Mouse (Mus musculus) lung, postnatal 14 days (tissue): ENCODE data around the gene Ube2q2.
"Not testable (repeated sequence)": the region's sequence is repeated elsewhere in the genome, so short reads cannot be mapped to it uniquely, and the experiment has no call there.

Experiments used
- DNase-seq: peaks from one replicate; pipeline ENCODE4 v3.0.0; 2021

The Ube2q2 gene

GRCm38 (mm10) chr9:55243280-55243679 is 94.6 kb downstream of the Ube2q2 start:
- no peak for DNase-seq

DNA sequence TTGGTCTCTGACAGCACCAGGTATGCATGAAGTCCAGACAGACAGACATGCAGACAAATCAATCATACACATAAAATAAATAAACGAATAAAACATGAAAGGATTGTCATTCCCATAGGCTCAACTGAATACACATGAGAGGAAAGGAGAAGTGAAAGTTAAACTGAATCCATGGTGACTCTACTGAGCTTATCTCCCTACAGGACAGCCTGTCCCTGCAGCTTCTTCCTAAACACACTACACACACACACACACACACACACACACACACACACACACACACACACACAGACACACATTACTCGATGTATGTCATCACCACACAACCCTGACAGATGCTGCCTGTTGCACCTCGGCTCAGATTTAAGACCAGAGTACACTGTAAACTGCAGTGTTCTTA is 95.4 kb downstream of the Ube2q2 start:
- DNase-seq, result no peak

GRCm38 (mm10) chr9:55245057-55245750 is 96.5 kb downstream of the Ube2q2 start:
- DNase-seq, result not testable (repeated sequence)

DNA sequence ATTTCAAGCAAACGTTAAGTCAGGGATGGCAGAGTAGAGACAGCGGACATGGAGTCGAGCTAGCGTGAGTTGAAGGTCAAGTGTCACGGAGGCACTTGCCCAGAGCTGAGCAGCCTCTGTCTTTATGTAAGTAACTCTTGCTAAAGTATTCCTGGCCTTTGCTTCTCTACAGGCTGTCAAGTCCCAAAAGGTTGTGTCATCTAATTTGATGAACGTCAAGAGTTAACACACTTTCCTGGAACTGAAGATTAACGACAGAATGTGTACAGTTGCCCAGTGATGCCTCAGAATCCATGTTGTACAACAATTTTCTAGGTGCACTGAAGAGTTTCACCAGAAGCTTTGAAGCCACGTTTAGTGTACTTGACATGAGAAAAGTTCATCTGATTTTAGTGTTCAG is 97.8 kb downstream of the Ube2q2 start:
- DNase-seq, result no peak

DNA sequence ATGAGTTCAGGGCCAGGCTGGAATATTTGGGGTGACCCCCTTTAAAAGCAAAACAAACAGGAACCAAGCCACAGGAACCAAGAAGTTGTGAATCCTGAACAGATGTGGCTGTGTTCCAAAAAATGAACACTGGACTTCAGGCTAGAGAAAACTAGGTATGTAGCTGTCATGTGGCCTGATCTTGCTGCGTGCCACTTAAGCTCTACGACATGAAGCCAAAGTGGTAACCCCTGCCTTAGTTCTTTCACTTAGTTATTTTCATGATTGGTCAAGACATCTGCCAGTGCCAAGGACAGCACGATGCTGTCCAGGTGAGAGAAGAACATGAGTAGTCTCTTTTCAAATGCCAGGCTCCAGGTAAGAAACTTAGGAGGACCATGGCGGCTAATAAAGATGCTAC is 98.3 kb downstream of the Ube2q2 start:
- no peak for DNase-seq

- DNase-seq, result no peak
Measured at GRCm38 (mm10) chr9:55248465-55248864, 99.8 kb downstream of the Ube2q2 start.

GRCm38 (mm10) chr9:55250595-55251247 is 102.1 kb downstream of the Ube2q2 start:
- no peak for DNase-seq

DNA sequence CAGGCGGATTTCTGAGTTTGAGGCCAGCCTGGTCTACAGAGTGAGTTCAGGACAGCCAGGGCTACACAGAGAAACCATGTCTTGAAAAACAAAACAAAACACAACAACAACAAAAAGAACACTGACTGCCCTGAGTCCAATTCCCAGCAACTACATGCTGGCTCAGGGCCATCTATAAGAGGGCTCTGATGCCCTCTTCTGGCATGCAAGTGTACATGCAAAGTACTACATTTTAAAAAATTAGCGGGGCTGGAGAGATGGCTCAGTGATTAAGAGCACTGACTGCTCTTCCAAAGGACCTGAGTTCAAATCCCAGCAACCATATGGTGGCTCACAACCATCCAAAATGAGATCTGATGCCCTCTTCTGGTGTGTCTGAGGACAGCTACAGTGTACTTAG is 103.4 kb downstream of the Ube2q2 start:
- DNase-seq, result peak; percentile 17

DNA sequence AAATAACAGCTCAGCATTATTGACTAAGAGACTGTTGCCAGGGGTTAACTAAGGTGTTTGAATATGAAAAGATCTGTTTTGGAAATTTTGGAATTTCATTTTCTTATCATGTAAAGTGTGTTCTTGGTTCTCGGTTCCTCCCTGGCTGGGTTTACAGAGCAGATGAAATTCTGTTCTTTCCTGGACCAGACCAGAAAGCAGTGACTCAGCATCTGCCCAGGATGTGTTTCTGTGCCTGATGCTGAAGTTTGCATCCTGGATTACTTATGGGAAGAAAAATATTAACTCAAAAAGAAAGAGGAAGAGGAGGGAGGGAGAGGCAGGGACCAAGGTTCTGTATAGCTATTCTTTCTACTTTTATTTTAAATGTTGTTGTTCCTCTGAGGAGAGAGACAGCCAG is 105.2 kb downstream of the Ube2q2 start:
- no peak for DNase-seq

DNA sequence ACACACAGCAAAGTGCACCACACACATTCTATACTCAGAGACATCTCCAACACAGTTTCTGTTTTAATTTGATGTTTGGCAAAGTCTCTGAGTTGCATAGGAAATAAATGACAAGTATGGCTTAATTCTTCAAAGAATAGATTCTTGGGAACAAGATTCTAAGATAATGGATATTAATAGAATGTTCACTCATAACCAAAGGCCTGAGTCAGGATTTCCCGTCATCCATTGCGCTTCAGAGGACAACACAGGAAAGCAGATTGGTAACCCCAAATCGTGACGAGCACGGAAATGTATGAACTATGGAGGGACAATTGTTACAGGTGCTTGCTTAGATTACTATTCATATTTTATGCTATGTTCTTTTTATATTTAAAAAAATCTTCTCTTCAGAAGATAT is 106.4 kb downstream of the Ube2q2 start:
- DNase-seq, result no peak

- no peak for DNase-seq
Measured at GRCm38 (mm10) chr9:55255604-55256003, 107.0 kb downstream of the Ube2q2 start.

DNA sequence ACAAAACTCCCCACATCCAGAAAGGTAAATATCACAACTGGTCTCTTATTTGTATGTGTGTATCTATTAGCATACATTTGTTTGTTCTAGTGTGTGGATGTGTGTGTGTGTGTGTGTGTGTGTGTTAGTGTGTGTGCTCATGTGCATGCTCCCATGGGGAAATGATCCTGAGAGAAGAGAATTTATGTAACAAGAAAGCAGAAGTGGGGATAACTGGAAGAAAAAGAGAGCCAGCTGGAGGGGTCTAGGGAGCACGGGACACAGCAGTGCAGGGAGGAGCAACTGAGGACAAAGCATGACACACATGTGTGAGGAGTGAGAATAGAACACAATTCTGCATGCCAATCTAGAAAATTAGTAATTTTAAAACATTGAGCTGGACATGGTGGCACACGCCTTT is 108.5 kb downstream of the Ube2q2 start:
- no peak for DNase-seq
